Comparison of ENCODE assay signal across 34 mouse cellular contexts in genomic region chr10:66131361-66131760, GRCm38 (mm10).
"Had no signal": no experiment of that assay in that cellular context is flagged by ENCODE, and none has a peak within 500 bp of the region (broad histone marks: within the 10 kb centered on the region; RNA-seq: fewer than 3 reads in every experiment).

No protein-coding gene starts in this region.

- H3K27me3 ChIP-seq: heart, embryonic 12.5 days; heart, embryonic 13.5 days; heart, embryonic 15.5 days; hindbrain, embryonic 12.5 days; hindbrain, embryonic 13.5 days; hindbrain, embryonic 15.5 days; intestine, embryonic 15.5 days had no signal

- H3K4me1 ChIP-seq: heart, embryonic 10.5 days; heart, embryonic 12.5 days; heart, embryonic 13.5 days; heart, embryonic 15.5 days; hindbrain, embryonic 10.5 days; hindbrain, embryonic 12.5 days; hindbrain, embryonic 13.5 days; hindbrain, embryonic 15.5 days; intestine, embryonic 15.5 days had no signal

- H3K9ac ChIP-seq: heart, embryonic 12.5 days; heart, embryonic 13.5 days; heart, embryonic 15.5 days; hindbrain, embryonic 12.5 days; hindbrain, embryonic 13.5 days; hindbrain, embryonic 14.5 days; hindbrain, embryonic 15.5 days; intestine, embryonic 15.5 days had no signal

- DNase-seq: heart, adult 18-20 months; heart, adult 2 months; heart, postnatal 10 days; heart, postnatal 14 days; heart, postnatal 36 days; heart, postnatal 4 days; kidney, adult 18-20 months; kidney, adult 2 months; kidney, adult 8-10 months; kidney, adult 9 months; kidney, postnatal 10 days; kidney, postnatal 25 days; kidney, postnatal 36 days; kidney, postnatal 4 days; layer of hippocampus, adult 9-11 months; layer of hippocampus, postnatal 36 days had no signal

- ATAC-seq: hindbrain, embryonic 16.5 days; hindbrain, postnatal 0 days; inflammation-experienced regulatory T-cells, adult 6 months; intestine, embryonic 15.5 days; intestine, embryonic 16.5 days; intestine, postnatal 0 days had no signal

- H3K4me2 ChIP-seq: heart, embryonic 11.5 days; heart, embryonic 12.5 days; heart, embryonic 13.5 days; heart, embryonic 15.5 days; hindbrain, embryonic 12.5 days; hindbrain, embryonic 13.5 days; hindbrain, embryonic 14.5 days; hindbrain, embryonic 15.5 days; intestine, embryonic 15.5 days had no signal

- H3K9me3 ChIP-seq: heart, embryonic 10.5 days; heart, embryonic 12.5 days; heart, embryonic 13.5 days; heart, embryonic 15.5 days; hindbrain, embryonic 10.5 days; hindbrain, embryonic 12.5 days; hindbrain, embryonic 13.5 days; hindbrain, embryonic 15.5 days; intestine, embryonic 15.5 days had no signal

- H3K27ac ChIP-seq: heart, adult 2 months; heart, embryonic 10.5 days; heart, embryonic 13.5 days; heart, embryonic 15.5 days; hindbrain, embryonic 10.5 days; hindbrain, embryonic 12.5 days; hindbrain, embryonic 13.5 days; hindbrain, embryonic 14.5 days; hindbrain, embryonic 15.5 days; hindbrain, postnatal 0 days; intestine, embryonic 15.5 days; kidney, postnatal 0 days; layer of hippocampus, adult 2 months had no signal

- H3K36me3 ChIP-seq: heart, embryonic 10.5 days; heart, embryonic 12.5 days; heart, embryonic 13.5 days; heart, embryonic 15.5 days; hindbrain, embryonic 10.5 days; hindbrain, embryonic 12.5 days; hindbrain, embryonic 13.5 days; hindbrain, embryonic 15.5 days; intestine, embryonic 15.5 days had no signal

- H3K4me3 ChIP-seq: heart, adult 2 months; heart, embryonic 10.5 days; heart, embryonic 12.5 days; heart, embryonic 13.5 days; heart, embryonic 15.5 days; hindbrain, embryonic 10.5 days; hindbrain, embryonic 12.5 days; hindbrain, embryonic 13.5 days; hindbrain, embryonic 15.5 days; intestine, embryonic 15.5 days; layer of hippocampus, adult 2 months had no signal
